Comparison of ENCODE assay signal across 13 mouse cellular contexts in the genomic region with DNA sequence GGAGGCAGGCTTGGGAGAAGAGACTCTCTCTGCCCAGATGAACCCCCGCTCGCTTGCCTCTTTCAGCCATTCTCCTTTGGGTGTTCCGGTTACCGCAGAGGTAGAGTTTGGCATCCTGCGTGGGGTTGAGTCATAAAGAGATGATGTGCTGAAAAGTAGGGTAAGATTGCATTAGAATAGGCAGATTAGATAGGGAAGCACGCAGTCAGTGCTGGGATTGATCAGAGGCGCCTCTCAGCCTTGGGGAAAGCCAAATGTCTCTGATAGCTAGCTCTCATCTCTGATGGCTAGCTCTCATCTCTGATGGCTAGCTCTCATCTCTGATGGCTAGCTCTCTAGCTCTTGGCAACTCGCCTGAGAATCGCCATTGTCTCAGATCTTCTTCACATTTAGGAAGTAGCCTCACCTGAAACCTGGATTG. TPM values are rescaled to one million over a fixed set of nuclear protein-coding genes. Genes with fewer than 3 reads are reported as not detected.
DNase-seq lines count a peak whose midpoint lies in the region; ATAC-seq lines count a peak whose summit lies in the region.
"Had no signal": no experiment of that assay in that cellular context is flagged by ENCODE, and none has a peak within 500 bp of the region (broad histone marks: within the 10 kb centered on the region; RNA-seq: fewer than 3 reads in every experiment).

No protein-coding gene starts in this region.

- H3K4me1 ChIP-seq in midbrain, embryonic 13.5 days (replicated peaks): peaks cover 83% of the 10 kb centered on the region
- H3K4me1 ChIP-seq in midbrain, embryonic 10.5 days: peaks cover 82% of the 10 kb centered on the region

- H3K27me3 ChIP-seq in midbrain, embryonic 13.5 days: no peaks in the 10 kb centered on the region
- H3K27me3 ChIP-seq in midbrain, embryonic 10.5 days (ENCODE audit: low read depth, poor library complexity, severe bottlenecking): no peaks in the 10 kb centered on the region

- no peak overlapping the region for H3K9ac ChIP-seq in midbrain, embryonic 13.5 days (replicated peaks)

- H3K9me3 ChIP-seq in midbrain, embryonic 13.5 days: no peaks in the 10 kb centered on the region
- H3K9me3 ChIP-seq in midbrain, embryonic 10.5 days (replicated peaks): no peaks in the 10 kb centered on the region

- 66% methylated on average over 9 of the region's 9 CpGs for WGBS in midbrain, embryonic 13.5 days
- WGBS in midbrain, embryonic 10.5 days: 66% methylated on average over 9 of the region's 9 CpGs

- peak; percentile 75 for DNase-seq in cerebellum, adult 9-10 months
- DNase-seq in midbrain, embryonic 10.5 days (ENCODE audit: low spot score): no peak
- peak; percentile 81 for DNase-seq in ES-CJ7 (ENCODE audit: low read depth, low spot score)
- peak; percentile 76 for DNase-seq in induced T-regulatory cell, adult 2 months (ENCODE audit: low read depth)
- DNase-seq in thymus, postnatal 10 days (ENCODE audit: low spot score in 2 of 2): no peak
- DNase-seq in spleen, adult 18-20 months: no peak
- DNase-seq: B cell, adult 2 months; heart, postnatal 14 days; lung, adult 2 months; thymus, adult 18-20 months had no signal

- no peak for ATAC-seq in cerebellum, adult (ENCODE audit: insufficient number of reproducible peaks, low FRiP score, low TSS enrichment)
- no peak for ATAC-seq in midbrain, embryonic 13.5 days

- H3K4me3 ChIP-seq in midbrain, embryonic 13.5 days (replicated peaks): no peak overlapping the region
- H3K4me3 ChIP-seq in midbrain, embryonic 10.5 days: no peak overlapping the region

- no peaks in the 10 kb centered on the region for H3K36me3 ChIP-seq in midbrain, embryonic 13.5 days
- H3K36me3 ChIP-seq in midbrain, embryonic 10.5 days: 0 out of 2 replicates have a peak, but pooled peaks cover 4% of the 10 kb centered on the region

- H3K27ac ChIP-seq in midbrain, embryonic 13.5 days: 0 out of 2 replicates have a peak overlapping the region, but pooled peaks have one; percentile 14
- H3K27ac ChIP-seq in midbrain, embryonic 10.5 days (replicated peaks): no peak overlapping the region
- H3K27ac ChIP-seq: left cerebral cortex, adult 2 months had no signal

- 0 out of 2 replicates have a peak overlapping the region, but pooled peaks have one; percentile 6 for H3K4me2 ChIP-seq in midbrain, embryonic 13.5 days (replicated peaks)

RNA-seq across cellular contexts. Expression of a gene that starts 4.1 kb away (rescaled TPM):
- polyA plus RNA-seq in midbrain, embryonic 13.5 days (2015; fragmentation: Nextera tagmentation; extraction: Ambion mirVana): 38.6 and 41.0 TPM in 2 replicates
- 31.7 and 36.7 TPM in 2 replicates for polyA plus RNA-seq in midbrain, embryonic 10.5 days (2016; fragmentation: Nextera tagmentation; extraction: Ambion mirVana)

RNA-seq across cellular contexts. Expression of a gene that starts 4.9 kb away (rescaled TPM):
- polyA plus RNA-seq in midbrain, embryonic 13.5 days (2015; fragmentation: Nextera tagmentation; extraction: Ambion mirVana): 48.6 and 56.1 TPM in 2 replicates
- polyA plus RNA-seq in midbrain, embryonic 10.5 days (2016; fragmentation: Nextera tagmentation; extraction: Ambion mirVana): 27.1 and 28.4 TPM in 2 replicates

Comparison
In these comparisons a context has a peak if more than half of its experiments do, and no peak if none do; other contexts are left out.
1. DNase-seq: peak in cerebellum, adult 9-10 months (single experiment), ES-CJ7 (single experiment) and induced T-regulatory cell, adult 2 months (single experiment); none in midbrain, embryonic 10.5 days (single experiment), thymus, postnatal 10 days (0 of 2) and spleen, adult 18-20 months (0 of 2).